Comparison of ENCODE assay signal across 17 mouse cellular contexts in the genomic region with DNA sequence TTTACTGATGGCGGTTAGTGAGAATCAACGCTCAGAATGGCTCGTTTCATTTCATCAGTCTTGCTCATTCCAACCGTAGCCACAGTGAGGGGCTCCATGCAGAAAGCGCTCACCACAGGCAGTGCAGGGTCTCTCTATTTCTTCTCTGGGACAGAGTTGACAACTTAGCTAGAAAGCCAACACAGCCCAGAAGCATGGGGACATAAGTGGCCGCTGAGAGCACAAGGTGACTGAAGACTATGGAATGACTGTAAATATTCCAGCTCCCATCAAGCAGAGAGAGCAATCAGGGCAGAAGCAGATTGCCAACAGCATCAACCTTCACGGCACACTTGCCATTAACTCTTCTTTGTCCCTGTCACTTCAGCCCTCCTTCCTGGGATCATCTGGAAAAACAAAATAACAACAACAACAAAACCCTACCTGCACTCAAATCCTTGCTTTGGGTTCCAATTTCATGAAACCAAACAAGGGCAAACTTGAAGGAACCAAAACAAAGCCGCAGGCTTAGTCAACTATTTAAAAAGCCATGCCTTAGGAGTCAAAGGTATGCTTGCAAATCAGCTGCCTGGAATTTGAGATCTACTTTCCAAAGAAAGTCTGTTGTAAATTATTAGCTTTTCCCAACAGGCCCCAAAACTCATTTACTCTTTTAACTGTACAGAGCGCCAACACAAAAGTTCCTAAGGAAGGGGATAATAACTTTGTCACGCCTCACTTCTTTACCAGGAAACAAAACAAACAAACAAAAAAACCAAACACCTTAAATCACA. TPM values are rescaled to one million over a fixed set of nuclear protein-coding genes. Genes with fewer than 3 reads are reported as not detected.
DNase-seq lines count a peak whose midpoint lies in the region; ATAC-seq and TF ChIP-seq lines count a peak whose summit lies in the region.
"Had no signal": no experiment of that assay in that cellular context is flagged by ENCODE, and none has a peak within 500 bp of the region (broad histone marks: within the 10 kb centered on the region; RNA-seq: fewer than 3 reads in every experiment).

No protein-coding gene starts in this region.

- ATAC-seq in kidney, embryonic 15.5 days (replicated peaks; ENCODE audit: low FRiP score), result peak; percentile 81
- no peak for ATAC-seq in limb, embryonic 13.5 days (ENCODE audit: low FRiP score, low read depth)
- ATAC-seq in monocyte, adult 5-6 weeks (replicated peaks; ENCODE audit: insufficient number of reproducible peaks, low FRiP score, low TSS enrichment, poor library complexity, severe bottlenecking), result no peak
- ATAC-seq: midbrain, embryonic 13.5 days had no signal

- H3K4me3 ChIP-seq in embryonic fibroblast, embryonic 13.5 days (ENCODE audit: insufficient read depth, low read length), result no peak overlapping the region
- no peak overlapping the region for H3K4me3 ChIP-seq in kidney, embryonic 15.5 days (replicated peaks)
- no peak overlapping the region for H3K4me3 ChIP-seq in limb, embryonic 13.5 days
- H3K4me3 ChIP-seq in left cerebral cortex, adult 2 months, result no peak overlapping the region
- H3K4me3 ChIP-seq: forebrain, embryonic 10.5 days; heart, embryonic 12.5 days; hindbrain, embryonic 15.5 days; lung, embryonic 15.5 days; midbrain, embryonic 13.5 days had no signal

- peak; percentile 68 for DNase-seq in kidney, adult 11 months
- no peak for DNase-seq in kidney, postnatal 10 days
- DNase-seq in left cerebral cortex, adult 2 months (ENCODE audit: extremely low spot score in 1 of 2, low spot score in 2 of 2), result no peak
- DNase-seq: adrenal gland, adult 8-10 months; cerebellum, adult 8-10 months; gastrocnemius, postnatal 25 days; right cerebral cortex, postnatal 14 days had no signal

- peaks cover 4% of the 10 kb centered on the region; the same call in 1 of the 2 replicates for H3K4me1 ChIP-seq in embryonic fibroblast, embryonic 13.5 days (ENCODE audit: control insufficient read depth, insufficient read depth, low read length)
- peaks cover 33% of the 10 kb centered on the region for H3K4me1 ChIP-seq in kidney, embryonic 15.5 days
- H3K4me1 ChIP-seq in limb, embryonic 13.5 days, result peaks cover 27% of the 10 kb centered on the region
- H3K4me1 ChIP-seq: hindbrain, embryonic 15.5 days; lung, embryonic 15.5 days had no signal

- H3K27ac ChIP-seq in embryonic fibroblast, embryonic 13.5 days (ENCODE audit: insufficient read depth, low read length), result peak overlapping the region; percentile 78
- H3K27ac ChIP-seq in kidney, embryonic 15.5 days, result peak overlapping the region; percentile 94
- H3K27ac ChIP-seq in limb, embryonic 13.5 days, result peak overlapping the region; percentile 75
- H3K27ac ChIP-seq in left cerebral cortex, adult 2 months, result no peak overlapping the region
- H3K27ac ChIP-seq: forebrain, embryonic 10.5 days; hindbrain, embryonic 15.5 days; lung, embryonic 15.5 days; midbrain, embryonic 13.5 days had no signal

- TF ChIP-seq POLR2A in embryonic fibroblast, embryonic 13.5 days (IDR thresholded peaks at IDR 0.05; ENCODE audit: low read depth, low read length), result no peak

- no peaks in the 10 kb centered on the region for H3K9me3 ChIP-seq in kidney, embryonic 15.5 days (replicated peaks)
- no peaks in the 10 kb centered on the region for H3K9me3 ChIP-seq in limb, embryonic 13.5 days
- H3K9me3 ChIP-seq: forebrain, embryonic 10.5 days; G1E; heart, embryonic 12.5 days; hindbrain, embryonic 15.5 days; lung, embryonic 15.5 days; midbrain, embryonic 13.5 days had no signal

- no peaks in the 10 kb centered on the region for H3K36me3 ChIP-seq in kidney, embryonic 15.5 days
- H3K36me3 ChIP-seq in limb, embryonic 13.5 days, result no peaks in the 10 kb centered on the region
- H3K36me3 ChIP-seq: forebrain, embryonic 10.5 days; G1E; hindbrain, embryonic 15.5 days; lung, embryonic 15.5 days; midbrain, embryonic 13.5 days had no signal

- no peaks in the 10 kb centered on the region for H3K27me3 ChIP-seq in kidney, embryonic 15.5 days
- H3K27me3 ChIP-seq in limb, embryonic 13.5 days, result no peaks in the 10 kb centered on the region
- H3K27me3 ChIP-seq: heart, embryonic 12.5 days; hindbrain, embryonic 15.5 days; lung, embryonic 15.5 days; midbrain, embryonic 13.5 days had no signal

- TF ChIP-seq CTCF in embryonic fibroblast, embryonic 13.5 days (IDR thresholded peaks at IDR 0.05; ENCODE audit: borderline replicate concordance, insufficient read depth, low read length), result no peak
- no peak for TF ChIP-seq CTCF in left cerebral cortex, adult 2 months (IDR thresholded peaks at IDR 0.05)

- H3K4me2 ChIP-seq in kidney, embryonic 15.5 days, result peak overlapping the region; percentile 12
- H3K4me2 ChIP-seq in limb, embryonic 13.5 days (replicated peaks), result no peak overlapping the region
- H3K4me2 ChIP-seq: heart, embryonic 12.5 days; hindbrain, embryonic 15.5 days; lung, embryonic 15.5 days; midbrain, embryonic 13.5 days had no signal

- 48% methylated on average over 10 of the region's 10 CpGs for WGBS in kidney, embryonic 15.5 days
- WGBS in limb, embryonic 13.5 days, result 64% methylated on average over 10 of the region's 10 CpGs

- intact Hi-C loops in left cerebral cortex, adult 2 months (cut with DNase I), result no loop called here

- H3K9ac ChIP-seq in kidney, embryonic 15.5 days, result no peak overlapping the region
- peak overlapping the region; percentile 32; the same call in 1 of the 2 replicates for H3K9ac ChIP-seq in limb, embryonic 13.5 days
- H3K9ac ChIP-seq: heart, embryonic 12.5 days; hindbrain, embryonic 15.5 days; lung, embryonic 15.5 days; midbrain, embryonic 13.5 days had no signal

RNA-seq across cellular contexts. Expression of gene Osbpl3, which starts 36.3 kb away (rescaled TPM):
- polyA plus RNA-seq in embryonic fibroblast, embryonic 13.5 days (2011; ENCODE audit: insufficient read length, low read depth, missing spikeins), result 18.0 and 20.9 TPM in 2 replicates
- 15.7 and 16.7 TPM in 2 replicates for polyA plus RNA-seq in kidney, embryonic 15.5 days (2015; fragmentation: Nextera tagmentation; extraction: Ambion mirVana)
- polyA plus RNA-seq in limb, embryonic 13.5 days (2015; fragmentation: Nextera tagmentation; extraction: Ambion mirVana), result 14.0 and 15.3 TPM in 2 replicates
- 58.3 to 144 TPM (median 65.9 TPM) in 3 replicates for total RNA-seq in monocyte, adult 5-6 weeks (2017)
- 10 to 100 TPM; 45.5 to 56.0 TPM for total RNA-seq in left cerebral cortex, adult 2 months (2021)
- polyA plus RNA-seq: G1E had no signal
